Mouse (Mus musculus): ENCODE data around the gene Galc.

Galc gene

DNA sequence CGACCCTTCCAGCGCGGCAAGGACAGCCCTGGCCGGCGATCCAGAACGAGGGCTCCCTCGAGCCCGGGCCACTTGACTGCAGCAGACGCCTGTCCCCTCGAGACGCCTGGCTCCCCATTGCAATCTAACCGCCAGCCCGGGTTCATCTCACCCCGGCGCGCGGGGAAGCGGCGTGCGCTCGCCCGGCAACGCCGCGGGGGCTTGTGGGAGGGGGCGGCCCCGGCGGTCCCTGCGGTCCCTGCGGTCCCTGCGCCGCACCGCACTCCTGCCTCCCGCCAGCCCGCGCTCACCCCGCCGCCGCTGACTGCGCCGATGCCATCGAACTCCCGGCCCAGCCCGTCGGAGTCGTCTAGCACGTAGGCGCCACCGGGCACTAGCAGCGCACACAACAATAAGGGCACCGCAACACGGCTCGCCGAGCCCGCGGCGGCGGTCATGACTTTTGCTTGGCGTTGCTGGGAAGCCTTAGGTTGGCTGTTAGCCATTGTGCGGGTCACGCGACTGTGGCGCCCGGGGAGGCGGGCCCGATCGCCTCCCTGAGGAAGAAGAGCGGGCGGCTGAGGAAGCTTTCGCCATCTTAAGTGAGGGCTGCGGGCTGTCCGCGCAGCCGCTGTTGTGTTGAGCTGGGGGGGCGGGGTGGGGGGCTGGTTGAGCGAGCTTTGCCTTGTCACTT, at the start of gene Galc:
Galc (minus strand) TSS at position 615 of the 673 bp plus-strand sequence.
- peak; percentile 91 for DNase-seq (ENCODE audit: extremely low spot score)

DNA sequence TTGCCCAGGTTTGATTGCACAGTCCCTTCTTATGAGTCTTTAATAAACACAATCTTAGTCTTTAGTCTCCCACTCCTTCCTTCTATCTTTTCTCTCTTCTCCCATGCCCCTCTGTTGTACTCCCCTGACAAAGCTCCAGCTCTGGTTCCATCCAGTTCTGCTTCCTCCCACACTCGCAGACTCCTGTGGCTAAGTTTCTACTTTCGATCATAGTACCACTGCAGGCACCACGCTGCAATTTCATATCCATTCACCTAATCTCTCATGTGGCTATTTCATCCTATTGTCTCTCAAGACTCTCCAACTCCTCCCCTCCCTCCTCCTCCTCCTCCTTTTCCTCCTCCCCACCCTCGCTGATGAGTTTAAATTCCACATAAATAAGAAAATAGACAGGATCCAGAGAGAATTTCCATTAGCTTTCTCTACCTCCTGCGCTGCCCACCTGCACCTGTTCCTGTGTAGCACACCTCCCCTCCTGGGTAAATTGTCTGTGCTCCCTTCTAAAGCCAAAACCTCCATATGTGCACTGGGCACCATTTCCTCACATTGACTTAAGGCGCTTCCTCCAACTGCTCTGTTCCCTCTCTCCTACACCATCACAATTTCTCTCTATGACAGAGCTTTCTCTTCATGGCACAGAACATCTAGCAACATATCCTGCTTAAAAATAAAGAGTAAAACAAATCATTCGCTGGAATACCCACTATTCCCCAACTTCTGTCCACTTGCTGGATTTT, 48.1 kb upstream of the Galc start:
- DNase-seq (ENCODE audit: extremely low spot score), result no peak

DNA sequence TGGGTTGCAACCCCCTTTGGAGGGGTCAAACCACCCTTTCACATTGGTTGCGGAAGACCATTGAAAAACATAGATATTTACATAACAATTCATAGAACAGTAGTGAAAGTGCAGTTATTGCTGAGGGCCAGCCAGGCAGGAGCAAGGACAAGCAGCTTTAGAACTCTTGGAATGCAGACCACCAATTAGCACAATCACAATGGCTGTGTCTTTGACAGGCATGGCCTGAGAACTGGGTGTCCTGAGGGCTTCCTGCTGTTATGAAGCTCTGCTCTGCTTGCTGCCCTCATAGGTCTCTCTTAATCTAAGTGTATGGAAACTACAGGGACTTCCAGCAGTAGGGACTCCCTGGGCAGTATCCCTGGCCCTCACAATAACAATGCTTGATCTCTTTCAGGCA, 43.8 kb upstream of the Galc start:
- no peak for DNase-seq (ENCODE audit: extremely low spot score)

- no peak for DNase-seq (ENCODE audit: extremely low spot score)
Observed at GRCm38 (mm10) chr12:98301980-98302379, 42.7 kb upstream of the Galc start.

DNA sequence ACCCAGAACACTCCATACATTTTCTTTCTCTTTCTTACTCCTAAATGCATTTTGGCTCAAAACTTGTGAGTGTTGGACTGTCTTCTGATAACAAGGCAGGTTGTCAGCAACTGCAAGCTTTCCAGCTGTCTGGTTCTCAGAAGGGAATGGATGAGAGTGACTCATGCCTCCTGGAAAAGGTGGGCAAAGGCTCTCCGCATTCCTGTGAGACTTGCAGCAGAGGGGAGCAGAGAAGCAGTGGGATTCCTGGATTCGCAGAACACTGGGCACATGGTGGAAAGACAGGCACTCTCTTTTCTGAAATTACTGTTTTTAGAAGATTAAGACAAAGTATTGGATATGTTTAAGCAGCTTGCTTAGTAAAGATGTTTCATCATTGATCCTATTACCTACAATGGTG, 35.0 kb upstream of the Galc start:
- no peak for DNase-seq (ENCODE audit: extremely low spot score)

- DNase-seq (ENCODE audit: extremely low spot score), result no peak
Observed at GRCm38 (mm10) chr12:98292278-98292677, 33.0 kb upstream of the Galc start.

DNA sequence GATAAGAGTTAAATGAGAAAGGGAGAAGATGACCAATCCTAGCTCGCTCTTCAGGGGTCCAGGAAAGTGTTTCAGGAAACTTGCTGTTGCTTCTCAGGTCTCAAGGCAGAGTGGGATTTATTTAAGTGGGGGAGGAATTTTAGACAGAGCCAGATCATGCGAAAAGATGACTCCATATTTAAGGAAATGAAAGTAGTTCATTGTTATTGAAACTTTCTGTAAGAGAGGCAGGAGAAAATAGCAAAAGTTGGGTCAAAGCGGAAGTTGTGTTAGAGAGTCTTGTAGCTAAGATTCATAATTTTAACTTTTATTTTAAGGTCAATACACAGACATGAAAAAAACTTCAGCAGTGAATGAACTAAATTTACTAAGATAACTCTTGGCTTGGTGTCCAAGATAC, 31.2 kb upstream of the Galc start:
- no peak for DNase-seq (ENCODE audit: extremely low spot score)

DNA sequence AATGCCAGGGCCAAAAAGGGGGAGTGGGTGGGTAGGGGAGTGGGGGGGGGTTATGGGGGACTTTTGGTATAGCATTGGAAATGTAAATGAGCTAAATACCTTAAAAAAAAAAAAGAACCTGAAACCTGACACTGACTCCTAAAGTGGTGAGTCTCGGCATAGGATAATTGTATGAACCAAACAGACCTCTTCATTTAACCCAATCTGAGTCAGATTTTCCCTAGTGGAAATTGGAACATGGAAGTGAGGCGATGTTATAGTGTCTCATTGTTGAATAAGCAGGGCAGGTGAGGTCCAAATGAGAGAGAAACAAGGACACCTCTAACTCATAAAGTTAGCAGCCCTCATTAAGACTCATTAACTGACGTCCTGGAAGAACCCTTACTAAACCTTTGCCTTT, 25.2 kb upstream of the Galc start:
- DNase-seq (ENCODE audit: extremely low spot score), result no peak

DNA sequence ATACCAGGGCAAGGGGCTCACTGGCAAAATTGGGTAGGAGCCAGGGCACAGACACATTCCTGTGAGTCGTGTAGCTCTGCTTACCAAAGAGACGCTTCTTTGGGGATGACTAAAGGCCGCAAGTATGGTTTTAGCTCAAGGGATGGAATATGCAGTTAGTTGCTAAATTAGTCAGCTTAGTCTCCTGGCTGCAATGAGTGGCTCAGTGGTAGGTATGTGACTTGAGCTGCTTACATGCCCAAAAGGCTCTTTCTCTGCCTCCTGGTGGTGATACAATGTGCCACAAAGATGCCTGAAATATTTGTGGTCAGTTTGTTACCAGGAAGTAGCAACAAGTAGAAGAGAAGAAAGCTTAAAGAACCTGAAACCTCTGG, 24.2 kb upstream of the Galc start:
- DNase-seq (ENCODE audit: extremely low spot score), result no peak

DNA sequence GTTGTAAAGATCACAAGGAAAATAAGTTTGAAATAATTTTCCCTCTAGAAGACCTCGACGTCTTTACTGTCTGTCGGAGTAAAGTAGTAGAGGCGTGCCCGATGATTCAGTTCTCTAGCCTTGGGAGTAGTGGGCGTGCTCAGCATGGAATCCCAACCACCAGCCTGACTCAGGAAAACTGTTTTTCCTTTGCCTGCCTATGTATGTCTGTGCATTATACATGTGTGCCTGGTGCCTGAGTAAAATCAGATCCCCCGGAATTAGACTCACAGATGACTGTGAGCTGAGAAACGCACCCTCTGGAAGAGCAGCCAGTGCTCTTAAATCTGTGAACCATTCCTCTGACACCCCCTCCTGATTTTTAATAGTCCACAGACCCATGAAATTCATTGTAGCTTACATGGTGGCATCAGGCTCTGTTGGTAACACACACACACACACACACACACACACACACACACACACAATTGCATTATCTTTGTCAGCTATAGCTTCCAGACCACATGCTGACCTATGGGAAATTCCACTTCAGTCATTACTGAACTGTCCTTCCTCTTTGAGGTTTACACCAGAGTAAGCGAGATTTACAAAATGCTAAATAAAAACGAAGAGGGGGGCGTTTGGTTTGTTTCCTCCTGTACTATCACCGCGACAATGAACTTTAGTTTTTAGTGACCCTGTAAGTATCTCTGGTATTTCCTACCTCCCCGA, 23.7 kb upstream of the Galc start:
- DNase-seq (ENCODE audit: extremely low spot score), result no peak

DNA sequence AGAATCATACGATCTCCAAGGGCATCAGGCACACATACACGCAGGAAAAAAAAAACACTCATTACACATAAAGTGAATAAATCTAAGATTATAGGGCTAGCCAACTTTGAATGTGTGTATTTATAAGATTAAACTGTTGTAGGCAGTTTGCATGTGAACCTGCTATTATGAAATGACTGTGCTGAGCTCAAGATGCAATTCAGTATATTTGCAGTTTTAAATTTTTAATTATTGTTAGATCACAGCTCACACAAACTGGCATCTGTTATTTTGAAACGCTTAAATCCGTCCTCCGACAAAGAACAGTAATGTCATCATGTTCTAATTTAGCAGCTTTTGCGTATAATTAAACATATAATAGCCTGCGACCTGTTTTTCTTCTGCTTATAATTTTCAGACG, 21.7 kb upstream of the Galc start:
- DNase-seq (ENCODE audit: extremely low spot score), result no peak

GRCm38 (mm10) chr12:98280530-98280929, 21.3 kb upstream of the Galc start:
- DNase-seq (ENCODE audit: extremely low spot score), result peak; percentile 62

DNA sequence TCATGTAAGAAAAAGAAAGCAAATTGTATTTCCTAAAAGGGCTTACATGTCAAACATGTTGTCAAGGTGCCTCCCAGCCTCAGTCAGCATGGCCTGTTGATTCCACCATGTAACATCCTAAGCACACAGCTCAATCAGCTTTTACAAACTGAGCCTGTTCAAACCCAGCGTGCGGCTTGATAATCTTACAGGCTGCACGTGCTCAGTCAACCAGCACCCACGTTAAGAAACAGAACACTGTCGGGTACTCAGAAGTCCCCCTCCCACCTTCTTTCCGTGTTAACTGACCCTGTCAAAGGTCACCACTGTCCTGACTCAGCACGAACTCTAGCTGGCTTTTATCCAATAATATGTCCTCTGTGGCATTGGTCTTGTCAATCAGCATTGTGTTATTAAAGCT, 13.2 kb upstream of the Galc start:
- no peak for DNase-seq (ENCODE audit: extremely low spot score)

DNA sequence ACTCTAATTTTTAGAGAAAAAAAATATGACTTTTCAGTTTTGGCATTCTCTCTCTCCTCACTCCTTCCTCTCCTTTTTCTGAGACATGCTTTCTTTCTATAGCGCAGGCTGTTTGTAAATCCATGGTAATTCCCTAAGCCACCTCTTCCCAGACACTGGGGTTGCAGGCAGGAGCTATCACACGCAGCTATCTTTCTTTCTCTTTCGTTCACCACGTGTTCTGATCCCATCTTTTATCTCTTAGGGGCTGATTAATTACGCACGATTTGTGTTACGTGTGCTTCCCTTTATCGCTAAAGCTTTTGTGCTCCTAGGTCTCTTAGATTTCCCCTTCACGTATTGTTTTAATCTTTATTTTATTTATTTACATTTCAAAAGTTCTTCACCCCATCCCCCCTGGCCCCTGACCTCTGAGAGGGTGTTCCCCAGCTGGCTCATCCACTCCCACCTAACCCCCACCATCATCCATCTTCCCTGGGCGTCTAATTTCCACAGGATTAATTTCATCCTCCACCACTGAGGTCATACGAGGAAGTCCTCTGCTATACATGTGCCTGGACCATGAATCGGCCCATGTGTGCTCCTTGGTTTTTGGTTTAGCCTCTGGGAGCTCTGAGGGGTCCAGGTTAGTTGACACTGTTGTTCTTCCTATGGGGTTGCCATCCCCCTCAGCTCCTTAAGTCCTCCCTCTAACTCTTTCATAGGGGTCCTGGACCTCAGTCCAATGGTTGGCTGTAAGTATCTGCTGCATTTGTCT, 11.7 kb upstream of the Galc start:
- DNase-seq (ENCODE audit: extremely low spot score), result peak; percentile 25

GRCm38 (mm10) chr12:98269791-98270745, 10.8 kb upstream of the Galc start:
- DNase-seq (ENCODE audit: extremely low spot score), result no peak

- no peak for DNase-seq (ENCODE audit: extremely low spot score)
Observed at GRCm38 (mm10) chr12:98268441-98269369, 9.4 kb upstream of the Galc start, which contains the start of gene Gpr65. TSS of gene Gpr65 (plus strand) at chr12:98268635.

DNA sequence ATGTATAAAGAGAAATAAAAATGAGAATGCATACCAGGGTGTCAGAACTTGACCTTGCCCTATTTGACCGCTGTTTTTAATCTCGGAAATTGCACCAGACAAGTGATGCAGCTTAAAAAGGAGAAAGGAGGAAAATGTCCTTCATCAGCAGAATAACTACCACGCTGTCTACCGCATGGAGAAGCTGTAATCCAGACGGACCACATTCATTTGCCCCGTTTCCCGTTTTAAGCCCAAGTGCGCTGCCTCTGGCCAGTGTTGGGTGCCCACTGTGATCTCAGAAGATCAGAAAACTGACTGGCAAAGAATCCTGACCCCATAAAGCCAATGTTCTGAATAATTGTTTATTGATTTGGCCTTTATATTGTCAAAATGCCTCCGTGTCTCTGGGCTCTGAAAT, 6.4 kb upstream of the Galc start:
- DNase-seq (ENCODE audit: extremely low spot score), result no peak

- no peak for DNase-seq (ENCODE audit: extremely low spot score)
Observed at GRCm38 (mm10) chr12:98259518-98259852, 226 bp upstream of the Galc start.

- DNase-seq (ENCODE audit: extremely low spot score), result no peak
Observed at GRCm38 (mm10) chr12:98258371-98258844, 851 bp downstream of the Galc start.

Measured in embryo, embryonic 9.5 days (tissue).